Mouse (Mus musculus) ES-Bruce4 (cell line): ENCODE measurements at regions not wholly inside any gene's neighbourhood (a gene's known extent, or its start where the extent isn't known, plus 50 kb on each side); places are given as distances from the start of the nearest gene placed in this dataset.

ENCODE experiments used
- CTCF ChIP-seq: IDR thresholded peaks from one replicate; pipeline ENCODE4 v1.8.1; 2011; ENCODE audit warnings: low read depth, low read length
- POLR2A ChIP-seq: IDR thresholded peaks from one replicate; pipeline ENCODE4 v1.8.1; 2011; ENCODE audit warnings: low read length; ENCODE audit not compliant: insufficient read depth

DNA sequence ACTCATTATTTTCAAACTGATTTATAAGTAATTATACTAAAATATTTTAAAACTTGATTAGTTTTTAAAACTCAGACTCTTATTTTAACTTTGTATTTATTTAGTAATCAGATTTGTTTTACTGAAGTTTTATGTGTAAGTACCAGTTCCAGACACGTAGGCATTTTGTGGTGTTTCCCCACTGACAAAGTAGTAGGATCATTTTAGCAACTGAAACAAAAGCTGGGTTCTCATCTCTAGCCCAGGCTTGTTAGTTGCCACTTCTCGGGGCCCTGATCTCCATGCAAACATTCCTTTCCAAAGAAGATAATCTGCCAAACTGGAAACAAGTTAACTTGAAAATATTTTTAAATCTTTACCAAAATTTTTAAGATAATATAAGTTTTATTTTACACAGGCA lies 54.3 kb upstream of the 1700066M21Rik start:
- TF ChIP-seq CTCF (no peak), POLR2A (no peak)
